Mouse (Mus musculus): ENCODE data around the gene Pnpla7. TPM values are rescaled to one million over a fixed set of nuclear protein-coding genes. Genes with fewer than 3 reads are reported as not detected.
"Not testable (repeated sequence)": the region's sequence is repeated elsewhere in the genome, so short reads cannot be mapped to it uniquely, and the experiment has no call there.

The Pnpla7 gene
- 10 to 100 TPM; 18.0 to 19.3 TPM for total RNA-seq (2021)
- long read RNA-seq, experiment 1, full-length matches to known transcripts = 16 of 38 reads
- long read RNA-seq, experiment 1, partial matches to known transcripts = 4 of 38 reads
- long read RNA-seq, experiment 1, other reads (novel, unspliced or antisense) = 18 of 38 reads
- long read RNA-seq, experiment 2, full-length matches to known transcripts = 24 of 38 reads
- long read RNA-seq, experiment 2, partial matches to known transcripts = 3 of 38 reads
- long read RNA-seq, experiment 2, other reads (novel, unspliced or antisense) = 11 of 38 reads

GRCm38 (mm10) chr2:24975704-24976297 lies at the start of gene Pnpla7:
TSS of gene Pnpla7 (plus strand) at chr2:24976033.
- peak; percentile 67 for DNase-seq

DNA sequence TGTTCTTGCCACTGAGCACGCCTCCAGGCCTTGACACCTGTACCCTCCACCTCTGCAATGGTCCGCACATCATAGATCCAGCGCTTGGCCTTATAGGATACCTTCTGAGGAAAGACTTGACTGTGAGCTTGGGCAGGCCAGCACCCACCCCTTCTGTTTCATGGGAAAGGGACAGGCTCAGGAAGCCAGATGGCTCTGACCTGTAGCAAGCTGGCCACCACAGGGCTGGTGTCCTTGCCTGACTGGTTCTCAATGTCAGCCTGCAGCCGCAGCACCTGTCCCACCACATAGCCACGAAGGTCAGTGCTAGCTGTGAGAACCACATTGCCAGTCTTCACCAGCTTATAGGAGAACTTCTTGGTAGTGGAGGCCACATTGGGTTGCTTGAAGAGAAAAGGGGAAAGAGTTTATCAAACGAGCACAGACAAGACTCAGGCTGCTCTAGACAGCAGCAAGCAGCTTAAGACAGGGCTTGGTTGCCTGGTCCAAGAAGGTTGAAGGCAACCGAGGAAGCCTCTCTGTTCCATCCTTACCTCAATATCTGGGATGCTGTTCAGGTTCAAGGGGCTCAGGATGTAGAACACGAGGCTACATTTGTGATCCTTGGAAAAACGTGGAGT lies 49.4 kb upstream of the Pnpla7 start:
- no peak for DNase-seq

DNA sequence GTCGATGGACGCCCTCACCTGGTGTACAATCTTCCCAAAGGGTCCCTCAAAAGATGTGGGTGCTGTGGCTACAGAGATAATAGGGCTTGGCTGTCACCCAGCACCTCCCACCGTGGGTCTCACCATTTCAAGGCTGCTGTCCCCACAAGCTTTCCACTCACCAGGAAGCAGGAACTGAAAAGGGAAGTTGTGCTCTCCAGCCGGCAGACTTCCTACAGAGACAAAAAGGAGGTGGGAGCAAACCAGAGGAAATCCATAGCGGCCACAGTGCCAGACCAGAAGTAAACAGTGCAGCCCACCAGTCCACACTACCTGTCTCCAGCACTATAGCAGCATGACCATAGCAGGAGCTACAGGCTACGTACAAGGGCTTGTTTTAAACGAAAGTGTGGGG lies 48.9 kb upstream of the Pnpla7 start:
- DNase-seq = no peak

- DNase-seq = peak; percentile 47
These were observed 47.9 kb upstream of the Pnpla7 start for GRCm38 (mm10) chr2:24927810-24928479.

DNA sequence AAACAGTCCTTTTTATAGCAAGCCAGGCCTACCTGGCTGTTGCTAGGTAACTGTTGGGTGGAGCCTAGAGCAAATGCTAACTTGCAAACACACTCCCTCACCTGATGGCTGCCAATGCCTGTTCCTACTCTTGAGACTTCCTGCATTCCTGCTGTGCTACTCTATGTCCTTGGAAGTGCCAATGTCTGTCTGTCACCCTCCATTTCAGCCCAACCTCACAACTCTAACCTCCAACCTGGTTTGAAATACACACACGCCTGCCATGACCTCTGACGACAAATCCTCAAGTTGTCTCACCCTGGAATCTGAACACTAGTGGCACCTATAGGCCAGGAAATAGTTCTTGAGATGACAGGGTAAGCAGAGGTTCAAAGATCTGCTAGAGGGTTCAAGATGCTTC lies 46.7 kb upstream of the Pnpla7 start:
- no peak for DNase-seq

- DNase-seq = no peak
These were observed 46.2 kb upstream of the Pnpla7 start for GRCm38 (mm10) chr2:24929593-24929992.

DNA sequence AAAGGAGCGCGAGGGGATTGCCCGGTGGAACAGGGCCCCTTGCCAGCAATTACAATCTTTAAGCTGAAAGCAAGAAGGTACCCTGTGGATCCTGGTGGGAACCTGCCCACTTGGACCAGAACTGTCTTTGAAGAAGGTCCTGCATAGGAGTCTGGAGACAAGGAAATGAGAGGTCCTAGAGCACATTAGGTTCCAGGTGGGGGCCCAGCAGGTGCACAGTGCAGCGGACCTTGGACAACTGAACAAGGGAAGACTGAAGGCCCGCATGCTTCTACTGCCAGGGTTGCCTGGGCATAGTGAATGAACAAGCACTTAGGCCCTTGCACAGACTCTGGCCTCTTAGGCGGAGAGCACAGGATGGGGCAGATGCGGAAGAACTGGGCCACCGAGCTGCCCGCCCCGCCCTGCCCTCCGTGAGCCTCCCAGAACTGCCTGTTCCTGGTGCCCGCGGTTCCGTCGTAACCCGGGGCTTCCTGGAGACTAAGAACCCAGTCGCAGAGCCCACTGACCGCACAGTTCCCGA lies 41.3 kb upstream of the Pnpla7 start:
- no peak for DNase-seq

- peak; percentile 85 for DNase-seq
These were observed 40.6 kb upstream of the Pnpla7 start, which contains the start of gene Arrdc1 for GRCm38 (mm10) chr2:24935057-24935796. TSS of gene Arrdc1 (minus strand) at chr2:24935252.

DNA sequence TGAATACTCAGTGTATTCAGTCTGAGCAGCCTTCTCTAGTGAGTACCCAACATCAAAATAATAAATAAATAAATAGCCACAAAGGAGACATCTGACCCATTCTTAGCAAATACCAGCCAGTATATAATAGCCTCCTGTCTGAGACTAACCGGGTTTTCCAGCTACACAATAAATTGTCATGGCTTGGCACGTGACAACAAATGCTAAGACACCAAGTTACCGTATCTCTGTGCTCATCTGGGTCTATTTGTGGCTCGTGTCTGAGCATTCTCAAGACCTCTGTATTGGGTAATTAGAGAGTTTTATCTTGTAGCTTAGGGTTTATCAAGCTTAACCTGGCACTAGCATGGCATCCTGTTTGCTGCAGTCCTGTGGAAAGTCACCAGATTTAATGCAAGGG lies 33.7 kb upstream of the Pnpla7 start:
- DNase-seq = no peak

- not testable (repeated sequence) for DNase-seq
These were observed 31.5 kb upstream of the Pnpla7 start for GRCm38 (mm10) chr2:24944304-24944703.

- peak; percentile 99 for DNase-seq
These were observed 26.2 kb upstream of the Pnpla7 start, which contains the start of gene Zmynd19 for GRCm38 (mm10) chr2:24949421-24950188. TSS of gene Zmynd19 (plus strand) at chr2:24949792.

- no peak for DNase-seq
These were observed 25.7 kb upstream of the Pnpla7 start for GRCm38 (mm10) chr2:24950189-24950535.

DNA sequence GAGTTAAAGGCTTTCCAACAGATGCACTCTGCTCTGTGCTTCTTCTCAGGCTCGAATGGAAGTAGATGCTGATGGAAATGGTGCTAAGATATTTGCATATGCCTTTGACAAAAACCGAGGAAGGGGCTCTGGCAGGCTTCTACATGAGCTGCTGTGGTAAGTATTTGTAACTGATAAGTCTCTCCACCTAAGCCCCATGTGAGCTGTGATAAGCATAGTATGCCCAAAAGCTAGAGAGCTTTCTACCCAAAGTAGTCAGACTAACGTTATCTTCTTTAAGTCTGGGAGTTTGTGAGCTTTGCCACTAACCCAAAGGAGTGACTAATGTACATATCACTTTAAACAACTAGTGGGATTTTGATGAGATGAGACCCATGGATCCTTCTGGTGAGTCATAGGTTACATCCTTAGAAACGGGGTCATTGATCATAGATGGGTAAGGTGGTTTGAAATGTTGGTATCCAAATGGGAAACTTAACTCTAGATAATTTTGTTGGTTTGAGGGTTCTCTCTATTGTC lies 23.2 kb upstream of the Pnpla7 start:
- DNase-seq = no peak

DNA sequence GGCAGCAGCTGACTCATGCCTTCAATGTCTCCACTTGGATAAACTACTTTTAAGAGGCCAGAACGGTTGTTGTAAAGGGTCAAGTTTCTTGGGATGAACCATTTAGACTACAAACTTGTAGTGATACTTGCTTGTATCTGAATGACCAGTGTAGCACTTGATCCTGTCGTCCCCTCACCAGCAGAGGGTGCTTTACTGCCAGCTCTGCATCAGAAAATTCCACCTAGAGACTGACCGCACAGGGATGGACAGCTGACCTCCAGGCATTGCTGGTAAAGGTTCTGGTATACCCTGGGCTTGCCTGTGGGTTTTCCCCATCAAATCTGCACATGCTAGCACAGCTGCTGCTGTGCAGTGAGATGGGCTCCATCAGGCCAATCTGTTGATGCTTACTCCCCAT lies 14.9 kb upstream of the Pnpla7 start:
- no peak for DNase-seq

DNA sequence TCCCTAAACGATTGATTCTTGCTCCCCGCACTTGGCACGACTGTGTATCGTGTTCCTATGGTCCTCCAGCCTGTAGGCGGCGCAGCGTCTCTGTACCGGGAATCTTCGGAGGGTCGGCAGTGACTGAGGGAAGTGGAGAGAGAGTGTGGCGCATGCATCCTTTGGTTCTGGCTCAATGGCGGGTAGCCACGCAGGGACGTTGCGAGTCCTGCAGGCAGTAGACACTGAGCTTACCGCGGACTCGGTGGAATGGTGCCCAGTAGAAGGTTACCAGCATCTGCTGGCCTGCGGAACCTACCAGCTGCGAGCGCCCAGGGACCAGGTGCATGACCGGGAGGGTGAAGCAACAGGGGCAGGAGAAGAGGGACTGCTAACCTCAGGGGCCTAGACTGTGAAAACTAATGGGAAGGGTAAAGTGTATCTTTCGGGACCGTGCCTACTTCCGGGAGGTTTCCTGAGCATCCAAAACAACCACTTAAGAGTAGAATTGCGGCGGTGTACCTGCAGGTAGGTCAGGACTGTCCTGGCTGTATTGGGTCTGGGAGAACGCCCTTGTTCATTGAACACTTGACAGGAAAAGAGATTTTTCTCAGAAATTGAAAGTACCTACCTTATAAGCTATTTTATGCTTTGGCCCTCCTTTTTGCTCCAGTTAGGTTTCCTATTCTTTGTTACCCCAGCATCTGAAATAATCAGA lies 13.4 kb upstream of the Pnpla7 start, which contains the start of gene Dph7:
TSS of gene Dph7 (plus strand) at position 97 of the 697 bp plus-strand sequence.
- DNase-seq = peak; percentile 86

DNA sequence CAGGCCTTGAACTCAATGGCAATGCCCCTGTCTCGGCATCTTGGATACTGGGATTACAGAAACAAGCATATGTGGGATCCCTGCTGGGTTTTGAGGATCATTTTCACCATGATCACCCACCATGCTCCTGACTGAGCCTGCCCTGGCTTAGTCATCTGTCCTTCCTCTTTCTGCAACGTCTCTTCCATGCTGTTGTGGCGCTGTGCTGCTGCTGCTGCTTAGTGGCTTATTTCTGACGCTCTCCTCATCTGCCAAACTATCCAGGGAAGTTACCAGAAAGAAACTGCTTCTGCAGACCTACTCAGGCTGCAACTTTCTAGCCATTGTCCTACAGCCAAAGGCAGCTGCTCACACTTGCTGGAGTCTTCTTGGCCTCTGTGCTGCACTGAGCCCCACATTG lies 5.4 kb upstream of the Pnpla7 start:
- no peak for DNase-seq

DNA sequence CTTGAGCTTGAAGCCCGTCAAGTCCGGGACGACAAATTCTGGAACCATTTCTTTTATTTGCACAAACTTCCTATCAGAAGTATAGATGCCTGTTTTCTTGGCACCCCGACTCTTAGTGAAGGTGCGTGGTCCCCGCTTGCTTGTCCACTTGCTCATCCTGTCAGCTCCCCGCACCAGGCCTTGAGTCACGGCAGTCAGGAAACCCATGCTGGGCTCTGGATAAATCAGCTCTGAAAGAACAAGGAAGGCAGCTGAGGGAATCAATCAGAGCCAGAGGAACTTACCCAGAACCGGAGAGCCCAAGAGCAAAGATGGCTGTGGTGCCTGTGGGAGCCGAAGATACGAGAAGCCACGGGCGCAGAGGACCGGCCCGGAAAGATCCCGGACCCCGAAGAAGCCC lies 1.4 kb upstream of the Pnpla7 start:
- not testable (repeated sequence) for DNase-seq

DNA sequence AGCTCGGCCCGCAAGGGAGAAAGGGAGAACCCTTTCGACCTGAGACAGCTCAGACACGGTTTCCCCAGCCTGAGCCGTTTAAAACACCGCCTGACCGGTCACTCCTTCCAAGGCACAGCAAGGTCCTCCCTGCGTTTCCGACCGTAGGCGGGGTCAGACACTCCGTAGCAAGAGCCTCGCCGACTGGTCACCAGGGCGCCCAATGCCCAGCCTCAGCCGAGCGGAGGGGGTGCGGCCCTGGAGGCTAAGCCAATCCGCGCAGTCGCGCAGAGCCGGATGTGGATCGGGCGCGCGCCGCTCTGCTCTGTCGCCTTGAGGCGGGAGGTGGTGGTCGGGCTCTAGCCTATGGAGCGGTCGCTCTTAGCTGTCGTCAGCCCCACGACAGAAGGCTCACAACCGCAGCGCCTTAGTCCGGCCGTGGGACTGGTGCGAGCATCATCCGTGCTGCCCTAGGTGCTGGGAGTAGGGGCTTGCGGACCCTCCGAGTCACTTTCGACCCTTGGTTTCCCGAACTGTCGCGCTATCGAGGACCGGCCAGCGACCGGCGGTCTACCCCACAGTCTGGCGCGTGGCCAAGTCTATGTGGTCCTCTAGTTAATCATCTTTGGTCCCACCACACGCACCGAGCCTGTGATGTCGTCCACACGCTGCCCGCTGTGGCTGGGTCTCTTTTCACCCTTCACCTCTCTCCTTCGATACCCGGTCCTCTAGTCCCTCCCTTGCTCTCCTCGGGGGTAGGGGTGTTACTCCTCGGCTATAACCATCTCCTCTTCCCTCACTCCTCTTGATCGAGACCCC lies 728 bp upstream of the Pnpla7 start, which contains the start of gene Mrpl41:
TSS of gene Mrpl41 (minus strand) at position 193 of the 798 bp plus-strand sequence.
- DNase-seq = peak; percentile 94

DNA sequence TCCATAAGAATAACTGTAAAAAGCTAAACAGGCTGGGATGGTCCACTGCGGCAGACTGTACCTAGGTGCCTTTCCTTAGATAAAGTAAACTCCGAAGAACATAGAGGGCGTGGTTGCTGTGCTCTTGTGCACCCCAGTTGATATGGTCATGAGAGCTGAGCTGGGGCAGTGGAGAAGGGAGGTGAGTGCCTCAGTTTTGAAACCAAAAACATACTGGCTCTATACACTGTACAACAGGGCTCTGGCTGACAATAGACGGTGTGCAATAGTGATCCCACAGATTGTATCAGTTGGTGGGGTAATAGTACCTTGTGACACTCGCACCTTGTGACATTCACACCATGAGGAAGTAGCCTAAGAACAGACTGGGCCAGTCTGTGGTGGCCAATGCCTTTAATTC lies 1.1 kb downstream of the Pnpla7 start:
- no peak for DNase-seq

Measured in gastrocnemius, postnatal 10 days (tissue).